Mouse (Mus musculus): Measurements from ENCODE around the gene Trp53bp2.

Trp53bp2 gene

GRCm38 (mm10) chr1:182408684-182409327 is at the start of gene Trp53bp2:
TSS of gene Trp53bp2 (plus strand) at chr1:182409172.
- in situ Hi-C loops (cut with MboI, MseI) = no loop called here

DNA sequence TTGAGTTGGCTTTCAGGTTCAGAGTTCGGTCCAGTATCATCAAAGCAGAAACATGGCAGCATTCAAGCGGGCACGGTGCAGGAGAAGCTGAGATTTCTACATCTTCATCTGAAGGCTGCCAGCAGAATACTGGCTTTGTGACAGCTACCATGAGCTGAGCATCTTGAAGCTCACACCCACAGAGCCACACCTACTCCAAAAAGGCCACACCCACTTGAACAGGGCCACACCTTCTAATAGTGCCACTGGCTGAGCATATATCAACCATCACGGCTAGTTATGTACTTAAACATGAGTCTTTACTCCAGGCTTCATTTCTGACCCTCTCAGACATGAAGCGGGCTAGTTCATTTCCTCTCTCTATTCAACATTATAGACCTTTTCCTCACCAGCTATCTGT is 46.3 kb upstream of the Trp53bp2 start:
- in situ Hi-C loops (cut with MboI, MseI) = no loop called here

DNA sequence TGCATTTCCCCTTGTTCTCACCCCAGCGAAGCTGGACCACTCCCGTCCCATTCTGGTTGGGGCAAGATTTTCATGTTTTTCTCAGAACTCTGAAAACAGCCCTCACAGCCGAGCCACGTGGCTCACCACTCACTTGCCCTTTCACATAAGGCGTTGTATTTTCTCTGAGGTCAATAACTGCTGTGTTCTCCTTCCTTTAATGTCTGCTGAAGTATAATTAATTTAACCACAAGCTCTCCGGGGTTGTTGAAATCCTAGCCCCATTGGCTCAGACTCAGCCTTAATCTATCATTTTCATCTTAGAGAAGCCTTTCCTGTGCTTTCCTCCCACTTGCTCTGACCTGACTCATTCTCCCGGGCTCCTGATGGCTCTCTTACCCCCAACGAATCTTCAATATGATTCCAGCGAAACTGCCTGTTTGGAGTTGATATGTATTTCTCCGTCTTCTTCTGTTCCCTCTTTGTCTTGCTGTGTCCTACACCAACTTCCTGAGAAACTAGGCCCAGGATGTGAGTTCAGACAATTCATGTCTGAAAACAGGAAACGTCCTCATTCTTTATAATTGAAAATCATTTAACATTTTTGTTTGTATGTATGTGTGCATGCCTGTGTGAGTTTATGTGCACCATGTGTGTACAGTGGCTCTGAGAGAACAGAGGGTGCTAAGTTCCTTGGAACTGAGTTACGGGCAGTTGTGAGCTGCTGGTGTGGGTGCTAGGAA is 45.1 kb upstream of the Trp53bp2 start:
- in situ Hi-C loops (cut with MboI, MseI) = no loop called here

DNA sequence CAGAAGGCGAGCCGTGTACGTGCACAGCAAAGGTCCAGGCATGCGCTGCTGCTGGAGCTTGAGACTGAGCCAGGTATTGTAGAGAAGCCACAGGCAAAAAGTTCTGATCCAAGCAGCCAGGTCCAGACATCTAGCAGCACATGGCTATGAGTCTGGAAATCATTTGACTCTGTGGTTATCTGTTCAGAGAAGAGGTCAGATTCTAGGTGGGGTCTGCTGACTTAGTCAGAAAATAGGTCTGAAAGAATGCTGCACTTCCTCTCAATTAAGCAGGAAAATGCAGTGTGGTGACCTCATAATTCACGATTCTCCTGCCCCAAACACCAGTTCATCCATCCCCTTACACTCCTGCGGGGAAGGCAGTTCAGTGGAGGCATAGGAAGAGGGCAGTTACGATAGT is 40.7 kb upstream of the Trp53bp2 start:
- in situ Hi-C loops (cut with MboI, MseI) = no loop called here

GRCm38 (mm10) chr1:182368782-182369181 is 40.2 kb upstream of the Trp53bp2 start:
- in situ Hi-C loops (cut with MboI, MseI) = no loop called here

DNA sequence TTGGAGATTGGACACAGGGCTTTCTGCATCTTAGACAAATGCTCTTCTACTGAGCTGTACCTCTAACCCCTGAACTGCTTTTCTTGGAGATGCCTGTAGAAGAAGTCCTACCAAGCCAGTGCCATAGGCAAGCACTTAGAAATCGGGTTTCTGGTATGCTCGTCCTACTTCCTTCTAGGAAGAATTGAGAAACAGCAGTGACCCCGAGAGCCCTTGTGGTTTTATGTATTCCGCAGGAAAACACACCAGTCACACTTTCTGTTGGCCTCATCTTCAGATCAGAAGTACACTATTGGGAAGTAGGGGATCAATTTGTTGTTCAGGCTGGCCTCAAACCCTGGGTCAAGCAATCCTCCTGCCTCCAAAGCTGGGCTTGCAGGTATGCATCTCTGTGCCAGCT is 39.5 kb upstream of the Trp53bp2 start:
- in situ Hi-C loops (cut with MboI, MseI) = no loop called here

DNA sequence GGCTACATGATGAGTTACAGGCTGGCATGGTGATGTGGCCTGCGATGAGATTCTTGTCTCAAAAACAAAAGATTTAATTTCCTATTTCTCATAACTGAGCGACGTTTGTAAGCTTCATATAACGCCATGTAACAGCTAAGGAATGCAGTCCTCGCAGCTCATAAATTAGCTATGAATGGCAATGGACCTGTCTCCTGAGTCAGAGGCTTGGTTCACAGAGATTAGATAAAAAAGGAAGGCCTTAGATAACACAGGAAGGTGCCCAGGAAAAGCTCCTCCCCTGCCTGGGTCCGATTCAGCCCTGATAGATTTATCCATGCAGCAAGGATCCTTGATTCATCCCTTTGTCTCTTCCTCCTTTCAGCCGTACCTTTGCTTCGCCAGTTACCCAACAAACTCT is 37.1 kb upstream of the Trp53bp2 start:
- in situ Hi-C loops (cut with MboI, MseI) = no loop called here

DNA sequence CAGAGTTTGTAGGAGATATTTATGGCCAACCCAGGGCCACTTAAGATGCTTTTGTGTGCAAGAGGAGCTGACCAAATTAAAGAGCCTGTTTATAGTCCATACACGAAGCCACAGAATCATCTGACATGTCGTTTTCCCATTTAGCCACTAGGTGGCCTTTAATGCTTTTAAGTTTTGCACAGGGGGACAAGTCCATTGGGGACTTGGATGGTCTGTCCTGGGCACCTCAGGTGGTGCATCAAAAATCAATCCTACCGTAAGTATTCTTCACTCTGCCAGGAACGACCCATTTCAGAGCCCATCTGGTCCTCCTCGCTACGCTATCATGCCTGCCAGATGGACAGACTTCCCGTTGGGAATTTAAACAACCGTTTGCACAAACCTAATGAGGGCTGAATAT is 32.8 kb upstream of the Trp53bp2 start:
- in situ Hi-C loops (cut with MboI, MseI) = no loop called here

DNA sequence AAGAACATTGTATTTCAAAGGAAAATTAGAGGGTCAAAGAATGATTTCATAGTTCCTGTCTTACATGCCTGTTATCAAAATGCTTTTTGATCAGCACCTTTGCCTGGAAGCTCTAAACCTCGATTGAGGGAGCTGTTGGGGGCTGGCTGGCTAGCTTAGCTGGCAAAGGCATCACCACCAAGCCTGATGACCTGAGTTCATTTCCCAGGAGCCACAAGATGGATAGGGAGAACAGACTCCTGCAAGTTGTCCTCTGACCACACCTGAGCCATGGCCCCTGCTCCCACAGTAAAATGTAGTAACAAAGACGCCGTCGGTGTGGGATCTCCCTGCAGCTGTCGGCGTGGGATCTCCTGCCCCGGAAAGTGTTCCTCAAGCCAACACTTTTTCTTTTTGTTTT is 32.1 kb upstream of the Trp53bp2 start:
- in situ Hi-C loops (cut with MboI, MseI) = no loop called here

DNA sequence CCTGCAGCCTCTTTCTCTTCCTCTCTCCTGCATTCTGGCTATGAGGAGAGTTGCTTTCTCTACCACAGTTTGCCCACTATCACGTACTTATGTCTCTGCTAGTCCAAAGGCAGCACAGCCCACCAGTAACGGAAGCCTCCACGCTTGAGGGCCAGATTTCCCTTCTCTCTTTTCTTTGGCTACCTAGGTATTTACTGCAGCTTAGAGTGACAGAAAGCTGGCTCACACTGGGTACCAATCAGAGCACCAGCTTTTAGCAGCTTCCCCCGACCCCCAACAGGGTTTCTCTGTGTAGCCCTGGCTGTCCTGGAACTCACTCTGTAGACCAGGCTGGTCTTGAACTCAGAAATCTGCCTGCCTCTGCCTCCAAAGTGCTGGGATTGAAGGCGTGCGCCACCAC is 31.5 kb upstream of the Trp53bp2 start:
- in situ Hi-C loops (cut with MboI, MseI) = no loop called here

- in situ Hi-C loops (cut with MboI, MseI) = no loop called here
Observed at GRCm38 (mm10) chr1:182378205-182378835, 30.7 kb upstream of the Trp53bp2 start.

GRCm38 (mm10) chr1:182378876-182379275 is 30.1 kb upstream of the Trp53bp2 start:
- in situ Hi-C loops (cut with MboI, MseI) = no loop called here

DNA sequence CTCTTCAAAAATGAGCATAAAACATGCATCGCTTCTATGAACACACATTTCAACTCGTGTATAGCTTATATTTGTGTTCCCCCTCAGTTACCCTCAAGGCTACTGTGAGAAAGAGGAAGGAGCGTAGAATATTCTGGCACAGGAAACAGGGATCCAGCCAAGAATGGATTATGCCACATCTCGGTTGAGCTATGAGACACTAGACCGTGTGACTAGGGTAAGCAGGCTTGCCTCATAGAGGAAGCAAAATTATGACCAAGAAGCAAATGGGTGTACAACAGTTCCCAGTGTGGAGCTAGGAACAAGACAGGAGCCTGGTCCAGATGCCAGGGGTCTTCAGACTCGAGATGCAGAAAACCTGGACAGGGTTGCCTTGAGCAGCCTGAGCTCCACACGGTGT is 28.3 kb upstream of the Trp53bp2 start:
- in situ Hi-C loops (cut with MboI, MseI) = loop anchor here in 1 of 2 experiments (10.0 kb wide), 1 partner anchor 904 kb away; no protein-coding TSS in a partner anchor

DNA sequence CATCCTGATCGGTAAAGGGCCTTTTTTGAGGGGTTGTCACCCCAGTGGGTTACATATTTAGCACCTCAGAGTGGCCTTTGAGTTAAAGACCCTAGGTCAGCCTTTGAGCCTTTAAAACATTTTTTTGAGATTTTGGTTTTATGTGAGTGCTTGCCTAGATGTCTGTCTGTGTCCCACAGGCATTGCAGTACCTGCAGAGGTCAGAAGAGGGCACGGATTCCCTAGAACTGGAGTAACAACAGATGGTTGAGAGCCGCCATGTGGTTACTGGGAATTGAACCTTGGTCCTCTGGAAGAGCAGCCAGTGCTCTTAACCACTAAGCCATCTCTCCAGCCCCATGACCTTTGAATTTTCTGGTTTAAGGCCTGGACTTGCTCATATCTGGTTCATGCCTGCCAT is 27.6 kb upstream of the Trp53bp2 start:
- in situ Hi-C loops (cut with MboI, MseI) = loop anchor here in 1 of 2 experiments (10.0 kb wide), 1 partner anchor 903 kb away; no protein-coding TSS in a partner anchor

GRCm38 (mm10) chr1:182383096-182383495 is 25.9 kb upstream of the Trp53bp2 start:
- in situ Hi-C loops (cut with MboI, MseI) = loop anchor here in 1 of 2 experiments (10.0 kb wide), 1 partner anchor 902 kb away; no protein-coding TSS in a partner anchor

DNA sequence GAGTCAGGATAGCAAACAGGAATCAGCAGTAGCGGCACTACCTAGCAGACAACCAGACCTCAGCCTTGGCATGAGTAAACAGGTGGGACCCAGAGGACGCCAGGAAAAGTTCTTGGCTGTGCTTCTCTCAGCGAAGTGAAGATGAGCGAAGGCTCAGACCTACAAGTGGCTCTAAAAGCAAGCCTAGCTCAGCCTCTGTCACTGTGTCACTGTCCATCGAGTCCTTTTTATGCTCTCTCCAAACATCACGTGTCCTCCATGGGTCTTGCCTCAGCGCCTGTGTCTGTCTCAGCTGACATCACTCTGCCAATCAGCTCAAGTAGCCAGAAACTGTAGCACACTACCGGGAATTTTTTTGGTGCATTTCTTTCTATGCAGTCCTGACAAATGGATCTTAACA is 22.5 kb upstream of the Trp53bp2 start:
- in situ Hi-C loops (cut with MboI, MseI) = loop anchor here in 1 of 2 experiments (10.0 kb wide), 1 partner anchor 898 kb away; no protein-coding TSS in a partner anchor

- in situ Hi-C loops (cut with MboI, MseI) = loop anchor here in 1 of 2 experiments (10.0 kb wide), 1 partner anchor 896 kb away; no protein-coding TSS in a partner anchor
Observed at GRCm38 (mm10) chr1:182388729-182389128, 20.2 kb upstream of the Trp53bp2 start.

GRCm38 (mm10) chr1:182398171-182398570 is 10.8 kb upstream of the Trp53bp2 start:
- in situ Hi-C loops (cut with MboI, MseI) = no loop called here

DNA sequence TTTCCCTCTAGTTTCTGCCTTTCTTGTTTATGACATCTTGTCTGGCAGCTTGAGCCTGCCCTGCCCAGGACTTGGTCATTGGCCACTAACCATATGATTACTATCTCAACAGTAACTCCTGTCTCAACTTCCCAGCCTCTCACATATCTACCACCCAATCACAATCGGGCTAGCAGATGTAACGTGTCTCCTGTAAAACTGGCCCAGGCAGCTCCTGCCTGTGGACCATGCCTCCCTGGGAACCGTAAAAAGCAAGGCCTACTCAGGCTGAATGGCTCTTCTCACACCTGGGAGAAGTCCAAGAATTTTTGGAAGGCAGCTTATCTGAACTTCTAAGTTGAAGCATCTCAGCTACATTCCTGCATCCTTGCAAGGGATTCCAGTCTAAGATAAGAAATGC is 10.2 kb upstream of the Trp53bp2 start:
- in situ Hi-C loops (cut with MboI, MseI) = no loop called here

- in situ Hi-C loops (cut with MboI, MseI) = no loop called here
Observed at GRCm38 (mm10) chr1:182399205-182399604, 9.8 kb upstream of the Trp53bp2 start.

- in situ Hi-C loops (cut with MboI, MseI) = no loop called here
Observed at GRCm38 (mm10) chr1:182399908-182400307, 9.1 kb upstream of the Trp53bp2 start.

- in situ Hi-C loops (cut with MboI, MseI) = no loop called here
Observed at GRCm38 (mm10) chr1:182403076-182403475, 5.9 kb upstream of the Trp53bp2 start.
